Mouse (Mus musculus): ENCODE measurements at regions not wholly inside any gene's neighbourhood (a gene's known extent, or its start where the extent isn't known, plus 50 kb on each side); places are given as distances from the start of the nearest gene placed in this dataset.

DNA sequence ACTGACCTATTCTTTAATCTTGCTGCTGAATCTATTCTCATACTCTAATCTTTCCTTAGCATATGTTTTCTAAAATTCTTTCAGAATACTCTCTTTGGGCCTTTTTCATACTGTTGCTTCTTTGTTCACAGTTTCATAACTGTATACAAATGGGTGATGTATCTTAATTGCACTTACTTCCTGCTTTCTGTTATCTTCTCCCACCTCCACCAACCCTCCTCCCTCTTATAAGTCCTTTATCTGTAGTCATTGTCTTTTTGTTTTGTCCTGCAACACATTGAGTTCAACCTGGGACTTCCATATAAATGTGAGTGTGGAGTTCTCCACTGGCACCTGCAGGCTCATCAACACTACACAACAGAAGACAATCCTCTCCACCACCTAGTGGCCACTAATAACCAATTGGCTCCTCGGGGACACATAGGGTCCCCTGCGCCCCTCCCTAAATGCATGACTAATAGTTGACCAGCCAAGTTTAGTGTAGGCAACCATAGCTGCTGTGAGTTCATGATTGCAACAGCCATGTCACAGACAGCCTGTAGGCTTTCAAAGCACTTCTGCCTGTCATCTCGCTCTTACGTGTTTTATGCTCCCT lies 337.2 kb downstream of the Klf5 start:
- TF ChIP-seq EP300 (IDR thresholded peaks at IDR 0.05; ENCODE audit: low read depth), result no peak
- TF ChIP-seq CTCF (IDR thresholded peaks at IDR 0.05; ENCODE audit: low read depth), result no peak

Data from heart, postnatal 0 days (tissue).